Mouse (Mus musculus) left cerebral cortex, postnatal 36 days (tissue): Measurements from ENCODE around the gene Alg6. TPM values are rescaled to one million over a fixed set of nuclear protein-coding genes. Genes with fewer than 3 reads are reported as not detected.

Experiments used
- DNase-seq, 2 experiments: peaks; one replicate each; pipeline ENCODE4 v3.0.0; 2021 to 2022; ENCODE audit warnings: low spot score in 2 of 2, mixed read lengths in 1 of 2
- intact Hi-C: fragments of 180-260 bp; cut with DNase I; formaldehyde crosslinking; loops from one replicate; pipeline ENCODE4 v1.15.1; 2025
- total RNA-seq, 2 experiments: library from RNA; stranded (reverse); gene quantifications; 2 replicates each; pipeline ENCODE4 v1.2.3; 2021

The Alg6 gene
- total RNA-seq, result 10 to 100 TPM; 13.5 to 14.9 TPM

DNA sequence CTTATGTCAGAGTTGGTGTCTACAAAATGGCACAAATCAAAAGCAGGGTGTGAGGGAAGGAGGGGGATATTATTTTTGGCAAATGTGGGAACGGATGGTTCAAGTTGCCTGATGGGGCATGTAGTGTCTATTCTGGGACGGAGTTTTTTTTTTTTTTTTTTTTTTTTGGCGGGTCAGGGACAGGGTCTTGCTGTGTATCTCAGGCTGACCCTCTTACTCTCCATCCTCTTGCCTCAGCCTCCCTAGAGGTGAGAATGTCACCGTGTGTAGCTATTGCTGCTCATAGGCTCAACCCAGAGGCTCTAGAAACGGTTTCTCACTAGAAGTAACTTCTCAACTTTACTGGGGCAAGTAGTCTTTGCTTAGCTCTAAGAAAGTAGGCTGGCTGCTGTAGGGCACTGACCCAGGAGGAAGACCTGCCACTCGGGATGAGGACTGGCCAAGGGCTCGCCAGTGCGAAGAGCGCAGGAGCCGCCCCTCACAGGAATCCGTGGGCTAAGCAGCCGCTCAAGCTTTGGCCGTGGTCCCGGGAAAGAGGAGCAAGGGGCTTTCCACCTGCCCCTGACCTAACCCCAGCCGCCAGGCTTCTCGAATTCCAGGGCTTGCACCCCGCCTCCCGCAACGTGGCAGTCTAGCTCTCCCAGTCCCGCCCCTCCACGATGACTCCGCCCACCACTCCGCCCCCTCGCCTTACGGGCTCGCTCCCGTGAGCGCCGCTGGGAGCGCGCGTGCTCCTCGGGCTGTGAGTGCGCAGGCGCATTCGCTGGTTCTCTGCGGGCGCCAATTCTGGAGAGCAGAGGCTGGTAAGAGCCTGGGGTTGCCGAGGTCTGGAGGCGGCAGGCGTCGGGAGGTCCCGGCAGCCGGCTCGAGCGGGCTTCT, at the start of gene Alg6:
Alg6 (plus strand) TSS at position 761 of the 879 bp plus-strand sequence.
- DNase-seq, result peak; percentile 94 to 95
- intact Hi-C loops, result no loop called here

GRCm38 (mm10) chr4:99670203-99670851, 45.1 kb upstream of the Alg6 start:
- DNase-seq, result no peak
- intact Hi-C loops, result no loop called here

- intact Hi-C loops, result no loop called here
- no peak for DNase-seq
Measured at GRCm38 (mm10) chr4:99675191-99675590, 40.3 kb upstream of the Alg6 start.

DNA sequence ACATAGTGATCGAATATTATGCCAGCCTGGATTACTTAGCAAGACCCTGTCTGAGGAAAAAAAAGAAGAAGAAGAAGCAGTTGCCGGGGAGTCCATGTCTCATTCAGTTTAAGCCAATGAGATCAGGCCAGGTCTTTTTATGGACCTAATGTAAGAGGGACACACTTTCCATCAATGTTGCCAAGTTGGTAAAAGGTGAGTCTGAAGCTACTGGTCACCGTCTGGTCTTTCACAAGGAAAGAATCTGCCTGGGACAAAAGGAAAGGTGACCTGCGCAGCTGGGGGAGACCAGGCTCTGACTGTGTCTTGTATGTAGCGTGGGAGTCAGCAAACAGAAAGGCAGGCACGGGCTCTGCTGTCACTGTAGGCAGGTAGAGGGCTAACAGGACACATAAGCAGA, 31.5 kb upstream of the Alg6 start:
- intact Hi-C loops, result no loop called here
- DNase-seq, result no peak

DNA sequence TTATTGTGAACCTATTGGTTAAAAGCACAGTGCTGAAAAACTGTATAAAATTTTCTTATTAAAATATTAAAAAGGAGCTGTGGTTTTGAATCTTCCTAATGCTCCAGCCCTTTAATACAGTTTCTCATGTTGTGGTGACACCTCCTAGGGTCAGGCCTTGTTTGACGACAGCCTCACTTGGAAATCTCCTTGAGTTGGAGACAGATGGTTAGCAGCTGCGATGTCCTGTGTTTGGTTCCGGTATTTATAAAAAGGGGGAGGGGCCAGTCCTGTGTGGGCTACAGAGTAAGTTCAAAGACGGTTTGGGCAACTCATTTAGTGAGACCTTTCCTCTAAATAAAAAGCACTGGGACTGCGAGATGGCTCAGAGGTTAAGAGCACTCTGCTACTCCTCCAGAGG, 29.2 kb upstream of the Alg6 start:
- intact Hi-C loops, result no loop called here
- DNase-seq, result no peak

DNA sequence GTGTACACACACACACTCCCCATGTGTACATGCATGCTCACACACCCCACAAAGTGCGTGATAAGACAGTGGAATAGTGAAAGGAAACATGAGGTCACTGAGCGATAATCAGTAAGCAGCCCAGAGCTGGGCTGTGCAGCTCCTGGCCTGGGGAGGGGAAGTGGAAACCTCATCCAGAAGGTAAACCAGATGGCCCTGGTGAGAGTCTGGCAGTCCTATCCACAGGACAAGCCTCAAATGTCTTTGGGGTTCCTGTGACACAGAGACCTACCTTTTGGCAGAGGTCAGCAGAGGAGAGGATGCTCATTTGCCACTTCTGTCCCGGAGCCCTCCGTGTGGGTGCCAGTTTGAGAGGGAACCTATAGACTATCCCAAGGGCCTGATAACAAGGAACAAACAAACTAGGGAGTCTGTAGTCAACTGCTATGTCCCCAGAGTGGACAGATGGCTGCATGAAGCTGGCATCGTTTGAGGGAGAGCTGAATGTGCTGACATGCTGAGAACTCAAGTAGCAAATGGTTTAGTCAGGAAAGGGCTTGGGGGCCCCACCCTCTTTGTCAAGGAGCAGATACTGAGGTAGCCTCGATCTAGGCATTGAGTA, 2.8 kb upstream of the Alg6 start:
- no peak for DNase-seq
- intact Hi-C loops, result no loop called here

GRCm38 (mm10) chr4:99713971-99714370, 1.5 kb upstream of the Alg6 start:
- intact Hi-C loops, result no loop called here

DNA sequence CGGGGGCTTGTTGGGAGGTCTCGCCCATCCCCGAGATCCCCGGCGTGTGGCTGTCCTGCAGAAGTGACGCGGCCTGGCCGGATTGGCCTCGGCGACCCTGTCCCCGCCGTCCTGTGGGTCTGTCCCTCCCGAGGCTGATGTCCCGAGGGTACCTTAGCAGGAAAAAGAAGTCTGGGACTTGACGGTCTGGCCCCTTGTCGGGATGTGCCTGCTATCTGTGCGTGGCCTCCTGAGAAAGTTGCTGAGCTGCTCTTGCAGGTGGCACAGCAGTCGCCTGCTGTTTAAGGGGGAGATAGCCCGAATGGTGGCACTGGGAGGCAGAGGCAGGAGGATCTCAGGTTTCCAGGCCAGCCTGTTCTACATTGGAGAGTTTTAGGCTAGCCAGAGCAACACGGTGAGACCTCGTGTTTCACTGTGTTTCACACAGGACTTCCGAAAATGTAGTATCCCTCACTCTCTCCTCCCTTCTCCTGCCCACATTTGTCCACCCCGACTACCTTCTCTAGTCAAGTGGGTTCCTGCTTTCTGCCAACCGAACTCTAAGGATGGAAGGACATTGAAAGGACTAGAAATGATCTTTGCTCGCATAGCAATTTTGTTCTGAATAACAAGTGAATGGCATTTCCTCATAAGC, 436 bp downstream of the Alg6 start:
- intact Hi-C loops, result no loop called here
- no peak for DNase-seq

More at GRCm38 (mm10) chr4:99713971-99714370, 1.5 kb upstream of the Alg6 start:
- DNase-seq, result no peak

DNA sequence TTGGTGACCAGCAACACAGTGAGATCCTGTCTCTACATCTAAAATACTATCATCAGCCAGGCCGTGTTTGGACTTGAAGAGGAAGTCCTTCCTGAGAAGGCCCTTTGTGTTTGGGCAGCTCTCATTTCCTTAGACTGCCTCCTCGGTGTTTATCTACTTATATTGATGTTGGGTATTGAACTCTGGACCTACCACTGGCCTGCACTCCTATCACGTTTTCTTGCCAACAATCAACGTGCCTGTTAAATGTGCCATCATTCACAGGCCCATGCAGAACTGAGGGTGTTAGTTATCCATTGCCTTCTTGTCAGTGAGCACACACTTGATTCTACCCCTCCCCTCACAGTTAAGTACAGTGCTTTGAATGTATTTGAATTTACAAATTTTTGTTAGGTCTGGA, 2.4 kb downstream of the Alg6 start:
- intact Hi-C loops, result no loop called here
- no peak for DNase-seq

- no peak for DNase-seq
- intact Hi-C loops, result no loop called here
Measured at GRCm38 (mm10) chr4:99724331-99724730, 8.9 kb downstream of the Alg6 start.

GRCm38 (mm10) chr4:99725914-99726451, 10.5 kb downstream of the Alg6 start:
- DNase-seq, result no peak
- intact Hi-C loops, result no loop called here

DNA sequence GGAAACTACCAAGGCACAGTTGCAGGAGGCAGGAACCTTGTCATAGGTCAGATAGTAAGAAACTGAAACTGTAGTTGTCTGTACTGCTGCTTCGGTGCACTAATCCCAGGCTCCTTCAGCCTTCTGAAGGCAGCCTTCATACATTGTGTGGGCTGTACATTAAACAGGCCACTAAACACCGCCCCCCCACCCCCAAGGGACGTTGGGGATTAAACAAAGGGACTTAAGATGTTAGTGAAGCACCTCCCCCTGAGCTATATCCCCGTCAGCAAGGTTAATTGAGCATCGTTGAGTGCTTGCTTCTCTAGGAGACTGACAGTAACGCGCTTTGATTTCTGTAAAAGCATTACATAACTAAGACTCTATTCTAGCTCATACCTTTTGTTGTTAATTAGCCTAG, 24.4 kb downstream of the Alg6 start:
- no peak for DNase-seq
- intact Hi-C loops, result no loop called here

DNA sequence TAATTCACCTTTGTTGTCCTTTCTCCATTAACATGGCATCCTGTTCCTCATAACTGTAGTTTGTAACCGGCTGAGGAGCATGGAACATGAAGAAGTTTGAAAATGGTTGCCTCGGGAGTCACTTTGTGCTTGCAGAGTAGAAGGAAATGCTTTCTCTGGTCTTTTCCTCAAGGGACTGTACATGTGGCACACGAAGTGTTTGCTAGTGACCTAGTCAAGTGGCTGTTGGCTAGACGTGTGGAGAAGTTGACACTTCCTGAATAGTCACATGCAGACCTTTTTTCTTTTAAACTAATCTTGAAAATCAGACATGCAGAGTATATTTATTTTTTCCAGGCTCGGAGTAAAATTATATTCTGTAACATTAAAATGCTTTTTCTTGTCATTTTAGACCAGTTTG, 37.0 kb downstream of the Alg6 start:
- intact Hi-C loops, result no loop called here

GRCm38 (mm10) chr4:99766303-99766702, 50.8 kb downstream of the Alg6 start:
- intact Hi-C loops, result no loop called here
- DNase-seq, result no peak

More for the DNA sequence above, 37.0 kb downstream of the Alg6 start:
- DNase-seq, result no peak

- no peak for DNase-seq
- intact Hi-C loops, result no loop called here
Measured at GRCm38 (mm10) chr4:99766753-99767152, 51.3 kb downstream of the Alg6 start.

DNA sequence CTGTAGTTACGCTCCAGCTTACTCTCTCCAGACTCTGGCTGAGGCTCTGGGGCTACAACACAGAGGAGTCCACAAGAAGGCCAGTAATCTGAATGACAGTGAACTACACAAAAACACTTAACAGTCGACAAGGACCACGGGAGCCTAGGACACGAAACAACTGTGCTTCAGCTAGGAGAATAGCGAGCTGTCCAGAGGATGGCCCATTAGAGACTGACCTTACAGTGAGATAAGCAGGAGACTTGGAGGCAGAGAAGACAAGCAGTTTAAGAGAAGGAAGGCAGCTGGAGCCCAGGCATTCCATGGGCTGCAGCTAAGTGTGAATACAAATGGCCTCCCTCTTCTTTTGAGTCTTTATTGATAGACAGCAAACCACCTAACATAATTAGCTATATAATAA, 55.1 kb downstream of the Alg6 start:
- intact Hi-C loops, result no loop called here

DNA sequence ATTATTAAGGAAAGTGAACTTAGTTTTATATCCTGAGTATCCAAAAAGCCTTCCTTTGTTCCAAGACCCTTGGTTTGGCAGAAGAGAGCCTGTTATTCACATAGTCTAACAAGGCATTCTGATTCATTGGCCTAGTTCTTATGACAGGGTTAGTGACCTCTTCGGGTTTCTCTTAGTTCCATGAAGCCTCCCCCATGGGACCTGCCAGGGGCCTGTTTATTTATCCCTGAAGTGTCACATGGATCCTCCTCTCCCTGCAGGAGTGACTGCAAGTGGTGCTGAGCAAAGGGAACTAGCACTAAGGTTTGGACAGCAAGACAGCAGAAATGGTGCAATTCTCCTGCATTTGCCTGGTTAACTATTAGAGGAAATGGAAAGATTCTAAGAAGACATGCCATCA, 57.6 kb downstream of the Alg6 start:
- DNase-seq, result no peak
- intact Hi-C loops, result no loop called here

More for the DNA sequence above, 55.1 kb downstream of the Alg6 start:
- DNase-seq, result no peak

GRCm38 (mm10) chr4:99792365-99792764, 76.9 kb downstream of the Alg6 start:
- no peak for DNase-seq
- intact Hi-C loops, result no loop called here
